Mouse (Mus musculus) embryonic facial prominence, embryonic 15.5 days (tissue): ENCODE data around the gene Pnmt. TPM values are rescaled to one million over a fixed set of nuclear protein-coding genes. Genes with fewer than 3 reads are reported as not detected.

Source experiments
- ATAC-seq: fragments of 200-750 bp; cut with Nextera tagmentation; 2 replicates; pipeline ENCODE4 v1.8.0; 2017; ENCODE audit warnings: low read depth, moderate TSS enrichment; ENCODE audit not compliant: insufficient number of reproducible peaks, low FRiP score, low TSS enrichment
- H3K27ac ChIP-seq: fragments of 300-500 bp; sonication (generic); replicated peaks from 2 replicates; pipeline ENCODE4 v1.5.1; 2015; ENCODE audit warnings: mild to moderate bottlenecking, inconsistent platforms
- H3K27me3 ChIP-seq: fragments of 300-500 bp; sonication (generic); 2 replicates; pipeline ENCODE4 v1.6.1; 2015; ENCODE audit warnings: inconsistent platforms
- H3K36me3 ChIP-seq: fragments of 300-500 bp; sonication (generic); 2 replicates; pipeline ENCODE4 v1.6.1; 2015; ENCODE audit warnings: mild to moderate bottlenecking, inconsistent platforms
- H3K4me1 ChIP-seq: fragments of 300-500 bp; sonication (generic); 2 replicates; pipeline ENCODE4 v1.6.1; 2015; ENCODE audit warnings: inconsistent platforms
- H3K4me2 ChIP-seq: fragments of 300-500 bp; sonication (generic); replicated peaks from 2 replicates; pipeline ENCODE4 v1.6.1; 2015; ENCODE audit warnings: mild to moderate bottlenecking, inconsistent platforms
- H3K4me3 ChIP-seq: fragments of 300-500 bp; sonication (generic); replicated peaks from 2 replicates; pipeline ENCODE4 v1.5.1; 2015; ENCODE audit warnings: mild to moderate bottlenecking, inconsistent platforms
- H3K9ac ChIP-seq: fragments of 300-500 bp; sonication (generic); 2 replicates; pipeline ENCODE4 v1.6.1; 2015; ENCODE audit warnings: inconsistent platforms
- H3K9me3 ChIP-seq: fragments of 300-500 bp; sonication (generic); replicated peaks from 2 replicates; pipeline ENCODE4 v1.6.1; 2016; ENCODE audit warnings: inconsistent platforms
- WGBS: fragments of 180-500 bp; shearing (Covaris S2); methylation state at CpG from one replicate; pipeline ENCODE4 v1.1.7; 2015; 5-methylcytosine and 5-hydroxymethylcytosine counted together
- polyA plus RNA-seq: library from polyadenylated mRNA; unstranded; fragments of >200 nt; fragmentation: Nextera tagmentation; extraction: Ambion mirVana; gene quantifications from 2 replicates; pipeline ENCODE4 v1.2.1, GENCODE M21; 2015

Pnmt gene
- polyA plus RNA-seq, 1 experiment from 2014 or later, result 0.56 TPM

DNA sequence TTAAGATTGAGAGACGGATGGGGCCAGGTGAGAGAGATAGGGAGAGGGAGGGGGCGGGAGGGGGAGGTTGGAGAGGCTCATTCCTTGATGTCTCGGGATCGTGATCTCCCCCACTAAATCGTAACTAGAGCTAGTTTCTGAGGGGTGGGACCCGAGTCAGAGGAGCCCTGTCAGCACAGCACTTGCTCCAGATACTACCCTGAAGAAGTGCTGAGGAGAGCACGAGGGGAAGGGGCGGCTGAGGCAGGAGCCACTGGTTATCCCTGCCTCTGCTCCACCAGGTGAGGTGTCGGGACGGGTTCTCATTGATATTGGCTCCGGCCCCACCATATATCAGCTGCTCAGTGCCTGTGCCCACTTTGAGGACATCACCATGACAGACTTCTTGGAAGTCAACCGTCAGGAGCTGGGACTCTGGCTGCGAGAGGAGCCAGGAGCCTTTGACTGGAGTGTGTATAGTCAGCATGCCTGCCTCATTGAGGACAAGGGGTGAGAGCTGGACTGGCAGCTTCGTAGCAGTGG is 867 bp downstream of the Pnmt start:
- no peak for ATAC-seq
- Histone ChIP-seq H3K36me3 (no peaks in the 10 kb centered on the region), H3K9ac (no peak overlapping the region), H3K4me1 (peaks cover 22% of the 10 kb centered on the region), H3K27ac (no peak overlapping the region), H3K27me3 (peaks cover 47% of the 10 kb centered on the region), H3K4me3 (no peak overlapping the region), H3K4me2 (no peak overlapping the region), H3K9me3 (no peaks in the 10 kb centered on the region)
- WGBS, result 43% methylated on average over 14 of the region's 14 CpGs

DNA sequence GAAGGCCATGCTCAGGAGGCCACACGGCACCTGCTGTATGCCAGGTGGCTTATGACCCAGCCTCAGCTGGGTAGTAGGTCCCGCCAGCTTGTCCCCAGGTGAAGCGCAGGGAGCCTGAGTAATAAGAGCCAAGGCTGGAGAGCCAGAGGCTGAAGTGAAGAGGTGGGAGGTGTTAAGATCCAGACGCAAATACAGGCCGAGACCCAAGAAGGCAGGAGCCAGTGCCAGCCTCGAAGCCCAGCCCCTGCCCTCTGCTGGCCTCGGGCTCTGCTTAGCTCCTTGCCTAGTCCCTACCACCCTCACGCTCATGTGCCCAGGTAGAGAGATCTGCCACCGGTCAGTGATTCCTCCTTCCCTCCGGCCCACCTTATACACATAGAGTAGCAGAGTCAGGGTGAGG is 2.0 kb downstream of the Pnmt start:
- Histone ChIP-seq H3K4me1 (peaks cover 34% of the 10 kb centered on the region), H3K9me3 (no peaks in the 10 kb centered on the region), H3K4me2 (no peak overlapping the region), H3K36me3 (no peaks in the 10 kb centered on the region), H3K9ac (no peak overlapping the region), H3K4me3 (no peak overlapping the region), H3K27me3 (peaks cover 47% of the 10 kb centered on the region), H3K27ac (no peak overlapping the region)
- ATAC-seq, result no peak
- 74% methylated on average over 10 of the region's 10 CpGs for WGBS

DNA sequence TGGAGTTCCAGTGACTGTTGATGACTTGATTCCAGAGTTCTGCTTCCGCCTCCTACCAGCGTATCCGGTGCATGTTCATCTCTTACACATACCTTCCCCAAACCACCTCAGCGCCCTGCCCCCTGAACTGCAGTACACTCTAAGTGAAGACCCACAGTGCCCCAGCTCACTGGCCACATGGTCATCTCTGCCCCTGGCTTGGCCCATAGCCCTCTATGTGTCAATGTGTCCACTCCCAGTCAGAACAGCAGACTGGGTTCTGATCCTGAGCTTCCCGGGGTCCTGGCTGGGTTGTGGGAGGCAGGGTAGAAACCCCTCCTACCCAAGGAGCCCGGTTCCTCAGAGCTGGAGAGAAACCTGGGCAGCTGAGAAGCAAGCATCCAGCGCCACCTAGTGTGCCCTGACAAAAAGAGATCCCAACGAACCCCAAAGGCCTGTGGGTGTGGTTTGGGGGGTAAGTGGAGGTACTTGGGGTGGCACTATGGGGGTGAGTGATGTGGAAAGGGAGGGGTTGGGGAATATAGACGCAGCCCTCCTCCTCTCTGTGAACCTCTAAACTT is 3.1 kb downstream of the Pnmt start:
- 23% methylated on average over 9 of the region's 9 CpGs for WGBS

DNA sequence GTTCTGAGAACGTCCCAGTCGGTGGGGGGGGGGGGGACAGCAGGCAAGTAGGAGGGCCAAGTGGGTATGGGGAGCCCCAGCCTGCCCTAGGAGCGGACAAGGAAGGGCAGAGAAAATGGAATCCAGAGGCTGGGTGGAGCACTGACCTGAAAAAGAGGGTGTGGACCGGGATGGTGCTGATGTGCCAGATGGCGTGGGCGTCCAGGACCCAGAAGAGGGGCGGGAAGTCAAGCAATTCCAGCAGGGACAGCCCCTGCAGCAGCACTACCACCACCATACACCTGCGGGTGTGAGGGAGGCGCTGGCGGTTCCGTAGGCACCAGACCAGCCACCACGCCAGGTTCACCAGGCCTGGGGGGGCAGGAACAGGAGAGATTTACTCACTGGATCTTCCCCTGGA is 3.9 kb downstream of the Pnmt start:
- Histone ChIP-seq H3K4me1 (peaks cover 52% of the 10 kb centered on the region), H3K9ac (no peak overlapping the region), H3K27me3 (peaks cover 33% of the 10 kb centered on the region), H3K9me3 (no peaks in the 10 kb centered on the region), H3K27ac (no peak overlapping the region), H3K4me2 (no peak overlapping the region), H3K36me3 (no peaks in the 10 kb centered on the region), H3K4me3 (no peak overlapping the region)
- WGBS, result 66% methylated on average over 12 of the region's 12 CpGs
- no peak for ATAC-seq

More for the DNA sequence above, 3.1 kb downstream of the Pnmt start:
- Histone ChIP-seq H3K27ac (no peak overlapping the region), H3K4me2 (no peak overlapping the region), H3K9ac (no peak overlapping the region), H3K9me3 (no peaks in the 10 kb centered on the region), H3K4me3 (no peak overlapping the region), H3K36me3 (no peaks in the 10 kb centered on the region), H3K27me3 (peaks cover 41% of the 10 kb centered on the region), H3K4me1 (peaks cover 44% of the 10 kb centered on the region)
- no peak for ATAC-seq

- peaks cover 14% of the 10 kb centered on the region for H3K27me3 ChIP-seq
- H3K4me2 ChIP-seq, result peak overlapping the region; percentile 8; the same call in 1 of the 2 replicates
- peaks cover 48% of the 10 kb centered on the region for H3K4me1 ChIP-seq
- peak overlapping the region; percentile 88 for H3K27ac ChIP-seq
- no peak overlapping the region for H3K9ac ChIP-seq
- no peaks in the 10 kb centered on the region for H3K9me3 ChIP-seq
- ATAC-seq, result peak; percentile 39
- no peak overlapping the region for H3K4me3 ChIP-seq
- 12% methylated on average over 8 of the region's 8 CpGs for WGBS
- no peaks in the 10 kb centered on the region for H3K36me3 ChIP-seq
Measured at GRCm38 (mm10) chr11:98392034-98392433, 5.8 kb downstream of the Pnmt start.

GRCm38 (mm10) chr11:98392645-98393044 is 6.4 kb downstream of the Pnmt start:
- peak overlapping the region; percentile 88 for H3K27ac ChIP-seq
- no peak for ATAC-seq
- H3K27me3 ChIP-seq, result peaks cover 8% of the 10 kb centered on the region
- H3K9ac ChIP-seq, result no peak overlapping the region
- no peaks in the 10 kb centered on the region for H3K9me3 ChIP-seq
- H3K36me3 ChIP-seq, result no peaks in the 10 kb centered on the region
- peak overlapping the region; percentile 6; the same call in 1 of the 2 replicates for H3K4me2 ChIP-seq
- peaks cover 45% of the 10 kb centered on the region for H3K4me1 ChIP-seq
- 42% methylated on average over 4 of the region's 4 CpGs for WGBS
- H3K4me3 ChIP-seq, result no peak overlapping the region

DNA sequence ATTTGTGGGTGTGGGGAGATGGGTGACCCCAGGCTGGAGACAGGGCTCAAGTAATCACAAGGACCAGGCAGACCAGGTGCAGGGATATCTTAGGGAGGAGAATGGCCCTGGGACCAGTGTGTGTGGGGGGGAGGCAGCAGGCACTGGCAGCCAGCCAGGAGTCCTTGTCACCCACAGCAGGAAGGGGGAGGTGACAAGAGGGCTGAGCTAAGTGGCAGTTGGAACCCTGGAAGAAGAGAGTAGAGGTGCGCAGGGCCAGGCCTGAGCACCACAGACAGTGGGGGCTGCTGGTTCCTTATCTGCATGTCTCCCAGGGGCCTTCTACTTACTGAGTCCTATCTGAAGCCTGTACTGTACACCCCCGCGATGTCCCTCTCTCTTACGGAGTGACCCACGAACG is 7.1 kb downstream of the Pnmt start:
- WGBS, result 65% methylated on average over 6 of the region's 6 CpGs
- H3K4me2 ChIP-seq, result peak overlapping the region; percentile 6; the same call in 1 of the 2 replicates
- H3K9me3 ChIP-seq, result no peaks in the 10 kb centered on the region
- peaks cover 1% of the 10 kb centered on the region for H3K27me3 ChIP-seq
- H3K4me3 ChIP-seq, result no peak overlapping the region
- H3K9ac ChIP-seq, result no peak overlapping the region
- no peaks in the 10 kb centered on the region for H3K36me3 ChIP-seq
- peak; percentile 9; the same call in 1 of the 2 replicates for ATAC-seq
- H3K27ac ChIP-seq, result peak overlapping the region; percentile 88
- peaks cover 45% of the 10 kb centered on the region for H3K4me1 ChIP-seq

DNA sequence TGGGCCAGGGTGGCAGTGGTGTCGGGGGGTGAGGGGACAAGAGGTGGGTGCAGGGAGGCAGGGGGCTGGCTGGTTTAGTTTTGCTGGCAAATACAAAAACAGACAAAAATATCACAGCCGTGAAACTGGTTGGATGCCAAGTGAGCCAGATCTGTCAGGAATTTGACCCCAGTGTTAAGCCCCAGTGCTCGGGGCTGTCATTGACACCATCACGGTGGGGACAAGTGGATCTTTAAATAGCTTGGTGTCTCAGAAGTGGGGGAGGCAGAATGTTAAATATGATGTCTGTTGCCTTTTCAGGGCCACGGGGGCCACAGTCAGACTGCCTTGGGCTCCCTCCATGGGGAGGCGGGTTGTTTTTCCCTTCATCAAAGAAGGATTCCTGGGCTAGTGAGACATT is 8.1 kb downstream of the Pnmt start:
- Histone ChIP-seq H3K4me1 (peaks cover 41% of the 10 kb centered on the region), H3K9me3 (no peaks in the 10 kb centered on the region), H3K4me2 (no peak overlapping the region), H3K36me3 (no peaks in the 10 kb centered on the region), H3K27me3 (no peaks in the 10 kb centered on the region; the same call in 1 of the 2 replicates), H3K4me3 (no peak overlapping the region), H3K27ac (peak overlapping the region; percentile 88), H3K9ac (no peak overlapping the region)
- ATAC-seq, result no peak
- WGBS, result 32% methylated on average over 6 of the region's 6 CpGs

DNA sequence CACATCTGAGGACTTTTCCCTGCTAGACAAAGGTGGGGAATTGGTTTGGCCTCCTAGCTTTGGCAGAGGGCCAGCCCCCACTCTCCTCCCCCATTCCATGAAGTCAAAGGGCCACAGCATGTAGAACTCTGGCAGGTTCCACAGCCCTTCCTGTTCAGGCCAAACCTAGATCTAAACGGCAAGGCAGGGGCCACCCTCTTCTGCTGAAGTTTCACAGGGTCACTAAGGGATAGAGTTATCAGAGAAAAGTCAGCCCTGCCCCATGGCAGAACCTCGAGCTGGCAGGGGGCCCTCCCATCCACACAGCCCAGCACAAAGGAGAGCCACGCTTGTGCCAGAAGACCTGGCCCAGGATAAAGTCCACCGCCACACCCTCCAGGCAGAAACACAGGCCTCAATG is 8.8 kb downstream of the Pnmt start:
- peak overlapping the region; percentile 88; the same call in 1 of the 2 replicates for H3K27ac ChIP-seq
- no peak overlapping the region for H3K9ac ChIP-seq
- H3K4me3 ChIP-seq, result no peak overlapping the region
- peaks cover 47% of the 10 kb centered on the region for H3K4me1 ChIP-seq
- no peaks in the 10 kb centered on the region for H3K9me3 ChIP-seq
- H3K36me3 ChIP-seq, result no peaks in the 10 kb centered on the region
- no peak overlapping the region for H3K4me2 ChIP-seq
- H3K27me3 ChIP-seq, result no peaks in the 10 kb centered on the region; the same call in 1 of the 2 replicates
- WGBS, result 44% methylated on average over 4 of the region's 4 CpGs
- ATAC-seq, result no peak

DNA sequence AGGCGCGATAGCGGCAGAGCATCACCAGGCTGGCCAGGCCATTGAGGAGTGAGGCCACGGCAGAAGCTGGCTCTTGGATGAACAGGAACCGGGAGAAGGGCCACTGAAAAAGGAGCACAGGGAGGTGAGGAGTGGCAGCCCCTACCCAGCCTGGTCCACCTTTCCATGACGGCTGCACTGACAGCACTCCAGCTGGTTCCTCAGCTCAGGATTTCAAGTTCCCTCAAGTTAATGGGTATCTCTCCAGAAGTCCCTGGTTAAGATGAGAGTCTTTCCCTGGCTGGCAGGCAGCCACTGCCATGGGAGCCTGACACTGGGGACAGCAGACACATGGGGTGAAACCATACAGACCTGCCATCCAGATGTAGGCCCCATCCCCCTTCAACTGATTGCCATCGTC is 11.7 kb downstream of the Pnmt start:
- H3K4me1 ChIP-seq, result peaks cover 36% of the 10 kb centered on the region
- H3K9ac ChIP-seq, result no peak overlapping the region
- no peak for ATAC-seq
- H3K27ac ChIP-seq, result no peak overlapping the region
- 89% methylated on average over 7 of the region's 7 CpGs for WGBS
- no peaks in the 10 kb centered on the region for H3K27me3 ChIP-seq
- H3K4me2 ChIP-seq, result no peak overlapping the region
- no peaks in the 10 kb centered on the region for H3K36me3 ChIP-seq
- no peaks in the 10 kb centered on the region for H3K9me3 ChIP-seq
- no peak overlapping the region for H3K4me3 ChIP-seq

GRCm38 (mm10) chr11:98400161-98400726 is 14.0 kb downstream of the Pnmt start, which contains the start of gene Pgap3:
Gene Pgap3, minus strand, starts transcription at chr11:98400490.
- WGBS, result under 1% methylated on average over 40 of the region's 40 CpGs
- Histone ChIP-seq H3K4me3 (peak within 1 kb of the TSS; percentile 70), H3K4me2 (peak within 1 kb of the TSS; percentile 63), H3K4me1 (peaks cover 14% of the 10 kb centered on the region), H3K36me3 (no peaks in the 10 kb centered on the region), H3K27ac (peak within 1 kb of the TSS; percentile 96), H3K27me3 (no peaks in the 10 kb centered on the region; the same call in 1 of the 2 replicates), H3K9ac (peak within 1 kb of the TSS; percentile 60; the same call in 1 of the 2 replicates), H3K9me3 (no peaks in the 10 kb centered on the region)
- peak; percentile 90 for ATAC-seq
